Mouse (Mus musculus) limb, embryonic 14.5 days (tissue): ENCODE measurements around the gene Hunk. TPM values are rescaled to one million over a fixed set of nuclear protein-coding genes. Genes with fewer than 3 reads are reported as not detected.

Source experiments
- ATAC-seq: fragments of 200-750 bp; cut with Nextera tagmentation; 2 replicates; pipeline ENCODE4 v1.8.0; 2017; ENCODE audit warnings: low read depth, moderate number of reproducible peaks, moderate TSS enrichment; ENCODE audit not compliant: low FRiP score
- DNase-seq: peaks from one replicate; pipeline ENCODE4 v3.0.0-alpha.2; 2015; ENCODE audit warnings: low spot score
- H3K27ac ChIP-seq: fragments of 300-500 bp; sonication (generic); replicated peaks from 2 replicates; pipeline ENCODE4 v1.5.1; 2014; ENCODE audit warnings: low read depth, mild to moderate bottlenecking, low read length, moderate library complexity, mixed read lengths
- H3K27me3 ChIP-seq: fragments of 300-500 bp; sonication (generic); 2 replicates; pipeline ENCODE4 v1.6.1; 2014; ENCODE audit warnings: low read length, mixed read lengths; ENCODE audit not compliant: control insufficient read depth, insufficient read depth
- H3K36me3 ChIP-seq: fragments of 300-500 bp; sonication (generic); 2 replicates; pipeline ENCODE4 v1.6.1; 2014; ENCODE audit warnings: mild to moderate bottlenecking, low read length, moderate library complexity, mixed read lengths; ENCODE audit not compliant: control insufficient read depth, insufficient read depth
- H3K4me1 ChIP-seq: fragments of 300-500 bp; sonication (generic); 2 replicates; pipeline ENCODE4 v1.6.1; 2014; ENCODE audit warnings: antibody characterized with exemption, low read length, mixed read lengths; ENCODE audit not compliant: control insufficient read depth, insufficient read depth
- H3K4me2 ChIP-seq: fragments of 300-500 bp; sonication (generic); replicated peaks from 2 replicates; pipeline ENCODE4 v1.6.1; 2014; ENCODE audit warnings: low read depth, mild to moderate bottlenecking, low read length, moderate library complexity; ENCODE audit not compliant: severe bottlenecking
- H3K4me3 ChIP-seq: fragments of 300-500 bp; sonication (generic); replicated peaks from 2 replicates; pipeline ENCODE4 v1.5.1; 2014; ENCODE audit warnings: low read length
- H3K9ac ChIP-seq: fragments of 300-500 bp; sonication (generic); 2 replicates; pipeline ENCODE4 v1.6.1; 2014; ENCODE audit warnings: mild to moderate bottlenecking, low read depth, low read length, moderate library complexity; ENCODE audit not compliant: severe bottlenecking
- H3K9me3 ChIP-seq: fragments of 300-500 bp; sonication (generic); 2 replicates; pipeline ENCODE4 v1.6.1; 2016; ENCODE audit warnings: low read length; ENCODE audit not compliant: control insufficient read depth
- POLR2A ChIP-seq: fragments of 200-500 bp; IDR thresholded peaks from 2 replicates; pipeline ENCODE4 v1.8.0; 2012; ENCODE audit warnings: inconsistent platforms, mild to moderate bottlenecking, moderate library complexity, borderline replicate concordance; ENCODE audit not compliant: insufficient read depth, insufficient read length; ENCODE audit errors: extremely low read depth
- WGBS: fragments of 180-500 bp; shearing (Covaris S2); extraction: QIAGEN DNeasy Blood & Tissue Kit; methylation state at CpG from one replicate; pipeline ENCODE4 v1.1.7; 2014; 5-methylcytosine and 5-hydroxymethylcytosine counted together
- polyA plus RNA-seq, 2 experiments: library from polyadenylated mRNA; depleted of rRNA in 1 of 2; stranded (reverse) in 1 of 2; unstranded in 1 of 2; fragments of >200 nt; fragmentation: Nextera tagmentation in 1 of 2; extraction: Ambion mirVana in 1 of 2; gene quantifications; 2 replicates each; pipeline versions ENCODE4 v1.2.1 to v1.2.3; 2012 to 2014

Gene Hunk
- polyA plus RNA-seq, 2 experiments, result 14.1 to 19.9 TPM

DNA sequence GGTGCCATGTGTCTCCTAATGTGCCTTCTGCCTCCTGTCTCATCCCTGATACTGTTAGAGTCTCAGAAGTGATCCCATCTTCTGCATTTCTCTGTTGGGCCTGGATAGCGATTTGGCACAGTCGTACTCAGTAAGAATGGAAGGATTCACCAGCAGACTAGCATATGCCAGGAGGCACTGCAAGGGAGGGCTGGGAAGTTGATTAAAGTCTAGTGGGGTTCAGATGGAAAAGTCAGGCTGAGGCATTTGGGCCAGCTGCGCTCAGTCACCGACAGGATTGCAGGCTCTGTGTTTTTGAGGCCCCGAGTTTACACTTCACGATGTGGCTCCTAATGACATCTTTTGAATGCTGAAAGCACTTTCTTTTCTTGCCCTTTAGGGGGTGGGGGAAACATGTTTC lies 33.1 kb upstream of the Hunk start:
- H3K4me3 ChIP-seq, result no peak overlapping the region
- no peak overlapping the region for H3K9ac ChIP-seq
- no peaks in the 10 kb centered on the region for H3K27me3 ChIP-seq
- TF ChIP-seq POLR2A, result no peak
- no peaks in the 10 kb centered on the region for H3K36me3 ChIP-seq
- no peak overlapping the region for H3K27ac ChIP-seq
- no peak overlapping the region for H3K4me2 ChIP-seq
- WGBS, result 59% methylated on average over 6 of the region's 6 CpGs
- no peak for DNase-seq
- ATAC-seq, result no peak
- no peaks in the 10 kb centered on the region for H3K9me3 ChIP-seq
- H3K4me1 ChIP-seq, result no peaks in the 10 kb centered on the region

DNA sequence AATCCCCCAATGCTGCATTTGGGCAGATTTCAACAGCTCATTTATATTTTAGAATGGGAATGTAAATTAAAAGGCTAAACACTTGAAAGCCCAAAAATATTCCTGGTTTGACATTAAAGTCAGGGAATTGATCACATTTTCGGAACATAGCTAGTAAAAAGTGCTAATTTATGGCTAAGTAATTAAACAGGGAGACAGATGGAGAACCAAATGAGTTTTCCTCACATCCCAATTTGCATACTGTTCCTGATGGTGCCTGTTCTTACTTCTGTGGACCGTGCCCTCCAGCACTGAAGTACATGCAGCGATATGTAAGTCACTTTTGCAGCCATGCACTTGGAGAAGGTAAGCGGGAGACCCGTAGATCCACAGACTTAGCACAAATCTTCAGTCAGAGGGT lies 32.7 kb upstream of the Hunk start:
- DNase-seq (no peak), ATAC-seq (no peak)
- no peak overlapping the region for H3K4me3 ChIP-seq
- WGBS, result 81% methylated on average over 5 of the region's 5 CpGs
- TF ChIP-seq POLR2A, result no peak
- no peaks in the 10 kb centered on the region for H3K9me3 ChIP-seq
- H3K27me3 ChIP-seq, result no peaks in the 10 kb centered on the region
- no peak overlapping the region for H3K9ac ChIP-seq
- H3K4me2 ChIP-seq, result no peak overlapping the region
- no peaks in the 10 kb centered on the region for H3K36me3 ChIP-seq
- H3K4me1 ChIP-seq, result no peaks in the 10 kb centered on the region
- no peak overlapping the region for H3K27ac ChIP-seq

DNA sequence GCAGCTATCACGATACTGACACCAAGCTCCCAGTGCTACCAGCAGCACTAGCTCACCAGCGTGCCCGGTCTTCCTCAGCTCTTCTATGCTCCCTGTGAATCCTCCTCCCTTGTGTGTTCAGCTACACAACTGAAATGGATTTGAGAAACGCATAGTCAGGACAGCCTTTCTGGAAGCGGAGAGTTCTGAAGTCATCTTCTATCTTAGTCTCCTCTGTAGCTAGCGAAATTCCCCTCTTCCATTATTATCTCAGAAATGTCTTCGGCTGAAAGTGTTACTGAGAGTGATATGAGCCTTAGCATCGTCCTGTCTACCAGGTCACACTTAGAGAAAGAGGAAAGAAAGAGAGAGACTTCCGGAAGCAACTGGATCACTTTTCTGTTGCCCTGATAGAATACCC lies 26.5 kb upstream of the Hunk start:
- Histone ChIP-seq H3K4me3 (no peak overlapping the region), H3K9ac (no peak overlapping the region), H3K9me3 (no peaks in the 10 kb centered on the region), H3K27ac (no peak overlapping the region), H3K4me1 (peaks cover 31% of the 10 kb centered on the region), H3K4me2 (no peak overlapping the region), H3K27me3 (no peaks in the 10 kb centered on the region), H3K36me3 (no peaks in the 10 kb centered on the region)
- TF ChIP-seq POLR2A, result no peak
- ATAC-seq, result no peak
- 75% methylated on average over 9 of the region's 9 CpGs for WGBS
- DNase-seq, result no peak

DNA sequence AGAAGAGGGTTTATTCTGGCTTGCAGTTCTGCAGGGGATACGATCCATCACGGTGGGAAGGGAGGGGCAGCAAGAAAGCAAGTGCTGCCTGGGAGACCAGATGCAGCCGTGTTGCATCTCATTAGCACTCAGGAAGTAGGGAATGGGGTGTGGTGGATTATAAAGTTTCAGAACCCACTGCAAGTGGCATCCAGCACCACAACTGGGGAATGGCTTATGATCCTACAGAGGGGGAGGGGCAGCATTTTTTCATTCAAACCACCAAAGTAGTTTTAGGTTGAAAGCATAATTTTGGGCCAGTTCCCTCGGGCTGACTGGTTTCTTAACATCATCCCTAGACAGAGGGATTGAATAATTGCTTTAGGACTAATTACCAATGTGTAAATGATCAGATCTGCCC lies 26.1 kb upstream of the Hunk start:
- 4% methylated on average over 4 of the region's 4 CpGs for WGBS
- no peak; the same call in 1 of the 2 replicates for ATAC-seq
- Histone ChIP-seq H3K36me3 (no peaks in the 10 kb centered on the region), H3K4me3 (no peak overlapping the region), H3K4me1 (peaks cover 31% of the 10 kb centered on the region), H3K4me2 (no peak overlapping the region), H3K9ac (no peak overlapping the region), H3K9me3 (no peaks in the 10 kb centered on the region), H3K27ac (no peak overlapping the region), H3K27me3 (no peaks in the 10 kb centered on the region)
- DNase-seq, result peak; percentile 51
- no peak for TF ChIP-seq POLR2A

DNA sequence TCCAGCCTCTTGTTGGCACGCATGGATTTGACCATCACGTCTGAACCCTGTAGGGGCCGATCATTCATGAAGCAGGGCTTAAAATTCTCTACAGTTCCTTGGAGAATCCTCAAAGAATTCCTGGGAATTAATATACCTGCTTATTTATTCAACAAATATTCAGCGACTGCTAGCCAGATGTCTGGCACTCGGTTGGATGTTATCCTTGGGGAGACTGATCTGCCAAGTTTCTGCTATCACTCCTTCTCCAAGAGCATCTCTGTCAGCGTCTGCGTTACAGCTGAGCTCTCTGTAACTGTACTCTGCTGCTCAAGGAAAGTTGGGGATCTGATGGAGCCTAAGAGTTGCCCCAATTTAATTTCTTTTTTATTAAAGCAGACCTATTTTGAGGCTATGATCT lies 25.5 kb upstream of the Hunk start:
- 32% methylated on average over 7 of the region's 7 CpGs for WGBS
- no peaks in the 10 kb centered on the region for H3K9me3 ChIP-seq
- H3K4me2 ChIP-seq, result no peak overlapping the region
- H3K4me3 ChIP-seq, result no peak overlapping the region
- ATAC-seq (peak; percentile 53; the same call in 1 of the 2 replicates), DNase-seq (peak; percentile 86)
- no peaks in the 10 kb centered on the region for H3K27me3 ChIP-seq
- H3K4me1 ChIP-seq, result peaks cover 31% of the 10 kb centered on the region
- no peak overlapping the region for H3K9ac ChIP-seq
- H3K27ac ChIP-seq, result no peak overlapping the region
- H3K36me3 ChIP-seq, result no peaks in the 10 kb centered on the region
- TF ChIP-seq POLR2A, result no peak

DNA sequence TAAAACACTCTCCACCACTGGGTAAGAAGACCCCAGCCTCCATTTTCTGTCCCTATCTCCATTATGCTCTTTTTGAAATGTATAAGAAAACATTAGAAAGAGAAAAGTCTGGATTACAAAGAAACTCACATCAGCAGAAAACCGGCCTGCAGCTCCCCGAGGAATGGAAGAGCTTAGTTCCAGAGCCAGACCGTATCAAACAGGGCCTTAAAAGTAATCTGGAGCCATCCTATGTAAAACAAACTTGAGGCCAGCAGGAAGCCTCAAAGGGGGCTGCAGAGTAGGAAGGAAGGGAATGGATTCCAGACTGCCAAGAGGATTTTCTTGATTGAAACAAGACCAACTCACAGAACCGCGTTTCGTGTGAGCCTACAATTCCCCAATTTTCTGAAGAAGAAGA lies 22.9 kb upstream of the Hunk start:
- H3K4me3 ChIP-seq, result no peak overlapping the region
- ATAC-seq, result no peak; the same call in 1 of the 2 replicates
- WGBS, result 47% methylated on average over 6 of the region's 6 CpGs
- H3K9me3 ChIP-seq, result no peaks in the 10 kb centered on the region
- no peak overlapping the region for H3K9ac ChIP-seq
- H3K4me1 ChIP-seq, result peaks cover 31% of the 10 kb centered on the region
- TF ChIP-seq POLR2A, result no peak
- no peaks in the 10 kb centered on the region for H3K27me3 ChIP-seq
- H3K4me2 ChIP-seq, result no peak overlapping the region
- DNase-seq, result peak; percentile 23
- no peak overlapping the region for H3K27ac ChIP-seq
- no peaks in the 10 kb centered on the region for H3K36me3 ChIP-seq
